Mouse (Mus musculus) neutrophil, adult 83 days (primary cell): ENCODE results near the gene Krit1. TPM values are rescaled to one million over a fixed set of nuclear protein-coding genes. Genes with fewer than 3 reads are reported as not detected.

ENCODE experiments used
- total RNA-seq, 2 experiments: library from RNA; stranded (reverse); gene quantifications; one replicate each; pipeline ENCODE4 v1.2.4; 2023

The Krit1 gene
- total RNA-seq: 10 to 100 TPM; 36.8 to 41.1 TPM

DNA sequence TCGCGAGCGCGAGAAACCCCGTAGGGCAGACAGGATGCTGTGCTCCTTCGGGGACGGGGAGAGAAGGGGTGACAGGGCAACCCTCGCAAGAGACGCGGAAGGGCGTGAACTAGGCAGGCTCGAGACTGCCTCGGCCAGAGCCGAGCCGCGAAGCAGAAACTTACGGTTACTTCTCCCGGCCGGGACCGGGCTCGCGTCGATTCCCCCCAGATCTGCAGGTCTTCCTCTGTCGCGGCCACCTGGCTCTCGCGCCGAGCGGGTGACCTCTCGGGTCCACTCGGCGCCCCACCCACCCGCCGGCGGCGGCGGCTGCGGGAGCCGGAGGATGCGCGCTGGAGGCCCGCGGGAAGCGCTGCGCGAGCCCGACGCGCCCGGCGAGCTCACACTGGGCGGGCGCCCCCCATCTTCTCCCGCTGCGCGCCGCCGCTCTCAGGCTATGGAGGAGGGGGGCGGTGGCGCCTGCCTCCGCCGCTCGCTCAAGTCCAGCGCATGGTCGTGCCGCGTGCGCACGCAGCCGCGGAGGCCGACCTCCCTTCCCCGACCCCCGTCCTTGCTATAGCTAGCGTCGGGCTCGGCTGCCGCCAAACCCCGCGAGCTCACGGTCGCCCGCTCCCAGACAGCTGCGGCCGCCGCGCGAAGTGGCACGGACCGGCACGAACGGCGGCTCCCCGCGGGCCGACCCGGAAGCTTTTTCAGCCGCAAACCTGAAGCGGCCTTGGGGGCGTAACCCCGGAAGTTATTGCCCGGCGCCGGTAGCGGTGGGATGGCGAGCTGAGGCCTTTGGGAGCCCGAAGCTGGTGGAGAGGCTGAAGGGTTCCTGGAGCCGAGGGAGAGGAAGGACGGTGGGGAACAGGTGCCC, at the start of gene Krit1, which contains the start of gene Ankib1:
Krit1 (plus strand) TSS at position 752 of the 859 bp plus-strand sequence.
Ankib1 (minus strand) TSS at position 493 of the 859 bp plus-strand sequence.

DNA sequence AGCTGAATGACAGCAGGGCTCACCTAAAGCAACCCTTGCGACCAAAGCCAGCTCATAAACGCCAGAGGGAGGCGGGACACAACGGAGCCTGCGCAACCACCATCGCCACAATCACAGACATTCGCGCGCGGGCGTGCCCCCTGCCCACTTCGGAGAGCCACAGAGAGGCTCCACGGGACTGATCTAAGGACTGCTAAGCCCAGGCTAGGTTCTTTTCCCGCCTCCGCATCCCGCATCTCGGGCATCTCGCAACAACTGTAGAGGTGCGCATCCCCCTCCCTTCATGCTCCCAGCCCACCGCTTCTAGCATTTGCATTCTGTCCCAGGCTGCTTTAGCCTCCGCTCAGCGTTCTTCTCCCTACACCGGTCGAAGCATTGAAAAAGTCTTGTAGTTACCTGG, 42.0 kb downstream of the Krit1 start, which contains the start of gene Lrrd1:
Lrrd1 (plus strand) TSS at position 148 of the 400 bp plus-strand sequence.

DNA sequence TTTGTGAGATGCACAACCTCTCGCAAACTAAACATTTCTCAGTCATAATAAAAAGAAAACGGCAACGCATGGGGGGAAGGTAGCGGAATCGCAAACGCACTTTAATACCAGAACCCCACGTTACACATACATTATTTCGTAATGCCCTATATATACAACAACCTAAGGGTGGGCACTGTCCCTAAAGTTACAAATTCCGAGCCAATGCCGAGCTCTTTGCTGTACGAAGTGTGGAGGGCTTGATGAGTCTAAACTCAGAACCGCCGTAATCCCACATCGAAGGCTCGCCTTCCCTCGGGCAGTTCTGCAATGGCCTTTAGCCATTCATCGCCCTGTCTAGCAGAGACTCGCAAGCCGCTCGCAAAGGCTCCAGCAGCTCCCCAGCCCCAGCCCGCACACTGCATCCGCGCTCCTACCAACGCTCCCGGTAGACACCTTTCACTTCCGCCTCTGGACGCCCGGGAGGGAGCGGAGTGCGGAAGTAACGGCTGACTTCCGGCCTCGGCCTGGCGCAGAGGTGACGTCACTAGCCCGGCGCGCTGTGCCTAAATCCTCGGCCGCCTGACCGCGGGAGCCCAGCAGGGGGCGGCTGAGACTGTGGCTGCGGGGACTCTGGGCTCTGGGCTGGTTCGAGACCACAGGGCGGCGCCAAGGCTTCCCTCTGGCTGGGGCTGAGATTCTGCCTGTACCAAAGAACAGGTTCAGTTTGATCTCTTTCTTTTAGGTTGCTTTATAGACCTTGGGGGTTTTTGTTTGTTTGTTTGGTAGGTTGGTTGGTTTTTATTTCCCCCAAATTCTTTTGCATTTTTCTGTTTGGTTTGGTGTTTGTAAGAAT, 90.7 kb downstream of the Krit1 start, which contains the start of gene Mterf1a:
Mterf1a (minus strand) TSS at position 475 of the 835 bp plus-strand sequence.

Other genes starting within 250 kb of the Krit1 start
- 10 to 100 TPM in 1 of 2 experiments, 1 to 10 TPM in 1; 5.5 to 10.3 TPM for gene 1700109H08Rik, start 231.6 kb upstream of the Krit1 start, total RNA-seq
- gene Pex1, start 207.1 kb upstream of the Krit1 start, total RNA-seq: 10 to 100 TPM in 1 of 2 experiments, 1 to 10 TPM in 1; 9.2 to 11.4 TPM
- 10 to 100 TPM; 13.1 to 13.2 TPM for gene Rbm48, start 206.6 kb upstream of the Krit1 start, total RNA-seq
- gene Tmbim7, start 152.0 kb upstream of the Krit1 start, total RNA-seq: not detected
- 10 to 100 TPM; 56.2 to 63.0 TPM for gene Gatad1, start 146.0 kb upstream of the Krit1 start, total RNA-seq
- gene Ankib1, start 259 bp upstream of the Krit1 start, total RNA-seq: 10 to 100 TPM; 19.5 to 27.9 TPM
- not detected for gene Lrrd1, start 42.0 kb downstream of the Krit1 start, total RNA-seq
- 1 to 10 TPM; 7.1 to 9.7 TPM for gene Mterf1a, start 90.7 kb downstream of the Krit1 start, total RNA-seq
- gene Akap9, start 124.9 kb downstream of the Krit1 start, total RNA-seq: 10 to 100 TPM; 38.3 to 47.2 TPM